Mouse (Mus musculus) midbrain, embryonic 16.5 days (tissue): ENCODE measurements around the gene Alkbh5. TPM values are rescaled to one million over a fixed set of nuclear protein-coding genes. Genes with fewer than 3 reads are reported as not detected.
"Not testable (repeated sequence)": the region's sequence is repeated elsewhere in the genome, so short reads cannot be mapped to it uniquely, and the experiment has no call there.

Experiments used
- ATAC-seq: fragments of 200-750 bp; cut with Nextera tagmentation; 2 replicates; pipeline ENCODE4 v1.8.0; 2017; ENCODE audit warnings: moderate TSS enrichment
- H3K27ac ChIP-seq: fragments of 300-500 bp; sonication (generic); 2 replicates; pipeline ENCODE4 v1.5.1; 2014; ENCODE audit warnings: mild to moderate bottlenecking, low read length, mixed read lengths
- H3K27me3 ChIP-seq: fragments of 300-500 bp; sonication (generic); 2 replicates; pipeline ENCODE4 v1.6.1; 2014; ENCODE audit warnings: low read depth, low read length, mixed read lengths; ENCODE audit not compliant: control insufficient read depth, insufficient read depth
- H3K36me3 ChIP-seq: fragments of 300-500 bp; sonication (generic); 2 replicates; pipeline ENCODE4 v1.6.1; 2014; ENCODE audit warnings: mild to moderate bottlenecking, low read length, moderate library complexity, mixed read lengths; ENCODE audit not compliant: control insufficient read depth, insufficient read depth
- H3K4me1 ChIP-seq: fragments of 300-500 bp; sonication (generic); 2 replicates; pipeline ENCODE4 v1.6.1; 2014; ENCODE audit warnings: mild to moderate bottlenecking, low read length, mixed read lengths; ENCODE audit not compliant: control insufficient read depth, insufficient read depth
- H3K4me2 ChIP-seq: fragments of 300-500 bp; sonication (generic); 2 replicates; pipeline ENCODE4 v1.6.1; 2014; ENCODE audit warnings: mild to moderate bottlenecking, low read length, mixed read lengths
- H3K4me3 ChIP-seq: fragments of 300-500 bp; sonication (generic); 2 replicates; pipeline ENCODE4 v1.5.1; 2014; ENCODE audit warnings: low read depth, mild to moderate bottlenecking, low read length, moderate library complexity, mixed read lengths
- H3K9ac ChIP-seq: fragments of 300-500 bp; sonication (generic); 2 replicates; pipeline ENCODE4 v1.6.1; 2014; ENCODE audit warnings: low read depth, low read length, mixed read lengths
- H3K9me3 ChIP-seq: fragments of 300-500 bp; sonication (generic); replicated peaks from 2 replicates; pipeline ENCODE4 v1.6.1; 2014; ENCODE audit warnings: mild to moderate bottlenecking, low read length, mixed read lengths; ENCODE audit not compliant: control insufficient read depth, poor library complexity, severe bottlenecking
- WGBS: fragments of 180-500 bp; shearing (Covaris S2); extraction: QIAGEN DNeasy Blood & Tissue Kit; methylation state at CpG from one replicate; pipeline ENCODE4 v1.1.7; 2014; 5-methylcytosine and 5-hydroxymethylcytosine counted together
- polyA plus RNA-seq: library from polyadenylated mRNA; unstranded; fragments of >200 nt; fragmentation: Nextera tagmentation; extraction: Ambion mirVana; gene quantifications from 2 replicates; pipeline ENCODE4 v1.2.1, GENCODE M21; 2015

Gene Alkbh5
- polyA plus RNA-seq, 1 experiment from 2014 or later: 20.3 TPM

DNA sequence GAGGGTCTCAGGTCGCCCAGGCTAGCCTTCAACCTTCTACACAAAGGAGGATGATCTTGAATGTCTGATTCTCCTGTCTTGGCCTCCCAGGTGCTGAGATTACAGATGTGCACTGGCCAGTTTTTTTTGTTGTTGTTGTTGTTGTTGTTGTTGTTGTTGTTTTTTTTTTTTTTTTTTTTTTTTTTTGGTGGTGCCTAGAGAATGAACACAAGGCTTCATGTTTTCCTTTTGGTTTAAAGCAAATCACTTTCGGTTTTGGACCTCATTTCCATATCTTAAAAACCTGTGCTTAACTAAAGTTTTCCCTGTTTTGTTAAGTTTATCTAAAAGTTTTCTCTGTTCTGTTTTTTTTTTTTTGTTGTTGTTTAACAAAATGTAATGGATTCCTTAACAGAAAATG lies 3.4 kb downstream of the Alkbh5 start:
- ATAC-seq: no peak

DNA sequence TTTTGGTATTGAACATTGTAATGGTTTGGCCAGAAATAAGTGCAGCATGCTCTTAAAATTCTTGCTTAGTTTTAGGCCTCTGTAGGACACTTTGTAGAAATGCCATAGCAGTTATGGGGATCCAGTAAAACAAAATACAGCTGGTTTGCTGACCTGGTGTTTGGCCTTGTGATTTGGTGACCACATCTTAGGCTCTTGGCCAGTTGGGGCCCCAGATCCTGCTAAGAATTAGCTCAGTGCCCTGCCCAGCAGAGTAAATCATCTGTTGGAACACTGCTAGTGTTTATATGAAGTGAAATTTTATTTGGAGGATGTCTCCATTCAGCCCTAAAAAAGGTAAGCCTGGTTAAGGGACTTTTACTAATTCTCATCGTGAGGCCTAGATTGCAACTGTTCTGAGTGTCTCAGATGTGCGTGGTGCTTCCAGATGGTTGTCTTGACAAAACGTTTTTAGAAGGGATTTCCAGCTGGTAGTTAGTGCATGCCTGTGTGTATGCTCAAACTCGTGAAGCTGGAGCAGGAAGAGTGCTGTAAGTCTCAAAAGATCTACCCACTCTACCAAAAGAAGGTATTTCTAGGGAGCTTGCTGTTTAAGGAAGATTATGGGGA lies 3.9 kb downstream of the Alkbh5 start:
- H3K36me3 ChIP-seq: no peaks in the 10 kb centered on the region
- peak overlapping the region; percentile 51 for H3K4me2 ChIP-seq
- no peak overlapping the region for H3K27ac ChIP-seq
- no peak for ATAC-seq
- H3K9me3 ChIP-seq: no peaks in the 10 kb centered on the region
- 8% methylated on average over 4 of the region's 4 CpGs for WGBS
- H3K4me1 ChIP-seq: peaks cover 56% of the 10 kb centered on the region
- H3K4me3 ChIP-seq: peak overlapping the region; percentile 29
- no peaks in the 10 kb centered on the region for H3K27me3 ChIP-seq
- H3K9ac ChIP-seq: peak overlapping the region; percentile 43

More for the DNA sequence above, 3.4 kb downstream of the Alkbh5 start:
- 2% methylated on average over 2 of the region's 2 CpGs for WGBS
- Histone ChIP-seq H3K36me3 (no peaks in the 10 kb centered on the region), H3K27me3 (no peaks in the 10 kb centered on the region), H3K4me1 (peaks cover 53% of the 10 kb centered on the region), H3K9me3 (no peaks in the 10 kb centered on the region), H3K4me3 (peak overlapping the region; percentile 89), H3K27ac (no peak overlapping the region), H3K9ac (peak overlapping the region; percentile 86), H3K4me2 (peak overlapping the region; percentile 96)

DNA sequence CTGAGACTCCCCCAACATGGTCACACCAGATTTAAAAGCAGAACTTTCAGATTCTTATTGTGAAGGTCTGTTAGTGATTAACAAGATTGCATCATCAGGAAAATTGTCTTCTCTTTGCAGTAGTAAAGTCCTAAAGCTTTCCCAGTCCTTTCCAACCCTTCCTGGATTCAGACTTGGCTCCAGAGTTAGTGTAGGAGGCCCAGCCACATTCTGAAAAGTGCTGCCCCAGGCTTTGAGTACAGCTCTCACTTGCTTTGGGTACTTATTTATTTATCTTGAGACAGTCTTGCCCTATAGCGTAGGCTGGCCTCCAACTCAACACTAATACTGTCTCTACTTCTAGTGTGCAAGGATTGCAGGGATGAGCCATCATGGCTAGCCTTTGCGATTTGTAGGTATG lies 4.6 kb downstream of the Alkbh5 start:
- Histone ChIP-seq H3K4me3 (peak overlapping the region; percentile 29), H3K27me3 (no peaks in the 10 kb centered on the region), H3K27ac (no peak overlapping the region), H3K9ac (no peak overlapping the region), H3K4me1 (peaks cover 52% of the 10 kb centered on the region), H3K4me2 (peak overlapping the region; percentile 51), H3K36me3 (no peaks in the 10 kb centered on the region), H3K9me3 (no peaks in the 10 kb centered on the region)
- 73% methylated on average over 2 of the region's 2 CpGs for WGBS
- ATAC-seq: no peak

DNA sequence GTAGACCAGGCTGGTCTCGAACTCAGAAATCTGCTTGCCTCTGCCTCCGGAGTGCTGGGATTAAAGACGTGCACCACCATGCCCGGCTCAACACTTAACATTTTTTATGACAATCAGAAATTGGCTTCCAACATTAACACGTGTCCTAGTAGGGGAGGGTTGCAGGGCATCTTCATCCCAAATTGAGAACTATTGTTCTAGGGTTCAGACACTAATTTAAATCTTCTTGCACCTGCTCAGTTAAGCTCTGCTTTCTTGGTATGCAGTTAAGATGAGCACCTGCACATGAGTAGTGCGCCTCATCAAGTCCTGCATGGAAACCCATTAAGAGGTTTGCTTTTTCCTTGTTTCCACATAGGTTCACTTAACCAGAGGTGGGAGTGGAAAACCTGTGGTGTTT lies 5.7 kb downstream of the Alkbh5 start:
- Histone ChIP-seq H3K36me3 (no peaks in the 10 kb centered on the region), H3K4me3 (no peak overlapping the region), H3K9me3 (no peaks in the 10 kb centered on the region), H3K27ac (no peak overlapping the region), H3K4me2 (no peak overlapping the region), H3K27me3 (no peaks in the 10 kb centered on the region), H3K4me1 (peaks cover 47% of the 10 kb centered on the region), H3K9ac (no peak overlapping the region)
- 87% methylated on average over 6 of the region's 6 CpGs for WGBS
- no peak for ATAC-seq

DNA sequence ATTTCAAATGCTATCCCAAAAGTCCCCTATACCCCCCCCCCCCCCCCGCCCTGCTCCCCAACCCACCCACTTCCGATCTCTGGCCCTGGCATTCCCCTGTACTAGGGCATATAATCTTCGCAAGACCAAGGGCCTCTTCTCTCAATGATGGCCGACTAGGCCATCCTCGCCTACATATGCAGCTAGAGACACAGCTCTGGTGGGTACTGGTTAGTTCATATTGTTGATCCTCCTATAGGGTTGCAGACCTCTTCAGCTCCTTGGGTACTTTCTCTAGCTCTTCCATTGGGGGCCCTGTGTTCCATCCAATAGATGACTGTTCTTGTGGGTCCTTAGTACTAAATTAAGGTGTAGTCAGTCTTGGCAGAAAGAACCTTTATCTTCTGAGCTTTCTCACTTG lies 7.0 kb downstream of the Alkbh5 start:
- H3K27ac ChIP-seq, H3K36me3 ChIP-seq, H3K9me3 ChIP-seq, H3K4me3 ChIP-seq, H3K27me3 ChIP-seq, H3K4me2 ChIP-seq, ATAC-seq, H3K9ac ChIP-seq: not testable (repeated sequence)
- WGBS: 91% methylated on average over 5 of the region's 5 CpGs
- peaks cover 47% of the 10 kb centered on the region for H3K4me1 ChIP-seq

DNA sequence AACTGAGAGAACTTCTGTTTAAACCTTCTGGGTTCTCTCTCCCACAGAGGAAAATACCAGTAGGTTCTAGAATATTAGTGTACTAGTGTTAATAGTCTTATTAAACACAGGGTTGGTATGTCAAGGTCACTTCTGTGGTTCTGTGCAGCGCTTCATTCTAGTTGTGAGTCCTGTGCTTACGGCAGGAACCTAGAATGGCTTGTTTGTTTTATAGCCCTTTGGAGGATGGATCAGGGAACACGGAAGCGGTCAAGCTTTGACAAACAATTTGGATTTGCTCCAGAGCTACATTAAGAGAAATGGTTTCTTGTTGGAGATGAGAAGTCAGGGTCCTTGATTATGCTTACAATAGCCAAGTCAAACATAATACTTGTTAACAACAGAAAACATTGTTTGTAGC lies 9.3 kb downstream of the Alkbh5 start:
- Histone ChIP-seq H3K9me3 (no peaks in the 10 kb centered on the region), H3K27ac (no peak overlapping the region), H3K27me3 (no peaks in the 10 kb centered on the region), H3K9ac (no peak overlapping the region), H3K36me3 (peaks cover 2% of the 10 kb centered on the region; the same call in 1 of the 2 replicates), H3K4me1 (peaks cover 35% of the 10 kb centered on the region), H3K4me3 (no peak overlapping the region), H3K4me2 (no peak overlapping the region)
- no peak for ATAC-seq
- WGBS: 68% methylated on average over 4 of the region's 4 CpGs

DNA sequence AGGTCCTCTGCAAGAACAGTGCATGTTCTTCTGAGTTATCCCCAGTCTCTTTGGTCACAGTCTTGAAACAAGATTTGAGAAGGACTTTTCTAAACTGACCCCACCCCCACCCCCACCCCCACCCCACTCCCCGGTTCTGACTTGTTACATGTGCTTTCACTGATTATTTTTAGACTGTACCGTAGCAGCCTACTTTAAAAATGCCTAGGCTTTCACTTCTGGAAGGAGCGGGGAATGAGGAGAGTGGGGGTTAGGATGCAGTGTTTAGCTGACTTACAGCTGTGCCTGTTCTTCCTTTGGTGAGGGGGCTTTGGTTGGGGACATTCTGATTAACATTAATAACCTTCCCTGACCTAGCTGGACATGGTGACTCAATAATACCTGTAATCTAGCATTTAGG lies 11.9 kb downstream of the Alkbh5 start:
- Histone ChIP-seq H3K4me3 (no peak overlapping the region), H3K4me2 (no peak overlapping the region), H3K9me3 (no peaks in the 10 kb centered on the region), H3K36me3 (peaks cover 7% of the 10 kb centered on the region), H3K4me1 (peaks cover 13% of the 10 kb centered on the region), H3K9ac (no peak overlapping the region), H3K27me3 (no peaks in the 10 kb centered on the region), H3K27ac (no peak overlapping the region)
- 93% methylated on average over 3 of the region's 3 CpGs for WGBS
- ATAC-seq: no peak

DNA sequence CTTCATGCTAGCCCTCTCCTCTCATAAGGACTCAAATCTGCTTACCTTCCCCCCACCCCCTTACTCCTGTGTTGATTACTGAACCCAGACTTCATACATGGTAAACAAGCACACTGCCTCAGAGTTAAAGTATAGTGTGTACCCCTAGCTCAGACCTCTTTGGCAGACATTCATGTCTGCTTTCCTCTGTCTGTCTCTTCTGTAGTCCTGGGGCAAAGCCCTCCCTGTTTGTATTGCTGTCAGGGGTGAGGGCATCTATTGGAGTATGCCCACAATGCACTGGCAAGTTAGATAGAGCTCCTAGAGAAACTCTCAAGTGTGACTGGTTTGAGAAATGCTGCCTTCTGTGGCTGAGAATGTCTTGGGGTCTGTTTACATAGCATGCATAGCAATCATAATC lies 16.9 kb downstream of the Alkbh5 start:
- Histone ChIP-seq H3K36me3 (peaks cover 18% of the 10 kb centered on the region), H3K4me1 (no peaks in the 10 kb centered on the region), H3K9me3 (no peaks in the 10 kb centered on the region), H3K4me3 (no peak overlapping the region), H3K9ac (no peak overlapping the region), H3K27me3 (no peaks in the 10 kb centered on the region), H3K4me2 (no peak overlapping the region), H3K27ac (no peak overlapping the region)
- ATAC-seq: no peak

DNA sequence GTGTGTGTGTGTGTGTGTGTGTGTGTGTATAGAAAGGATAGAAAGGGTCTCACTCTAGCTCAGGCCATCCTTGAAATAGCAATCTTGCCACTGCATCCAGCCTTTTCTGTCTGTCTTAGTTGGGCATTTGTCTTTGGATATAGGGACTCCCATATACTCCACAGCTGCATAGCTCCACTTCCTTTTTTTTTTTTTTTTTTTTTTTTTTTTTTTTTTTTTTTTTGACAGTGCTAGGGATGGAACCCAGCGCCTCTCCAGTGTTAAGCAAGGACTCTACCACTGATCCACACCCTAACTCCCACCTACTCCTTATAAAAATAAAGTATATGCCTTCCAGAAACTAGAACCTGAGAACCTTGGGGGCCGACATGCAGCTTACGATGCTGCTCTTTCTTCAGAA lies 21.5 kb downstream of the Alkbh5 start:
- 90% methylated on average over 3 of the region's 3 CpGs for WGBS
- ATAC-seq: no peak
- no peaks in the 10 kb centered on the region for H3K27me3 ChIP-seq
- no peaks in the 10 kb centered on the region for H3K9me3 ChIP-seq
- no peak overlapping the region for H3K4me2 ChIP-seq
- H3K9ac ChIP-seq: no peak overlapping the region
- H3K36me3 ChIP-seq: peaks cover 15% of the 10 kb centered on the region
- no peak overlapping the region for H3K4me3 ChIP-seq
- no peaks in the 10 kb centered on the region for H3K4me1 ChIP-seq
- H3K27ac ChIP-seq: no peak overlapping the region
